Mouse (Mus musculus): Measurements from ENCODE around the gene Slamf7. TPM values are rescaled to one million over a fixed set of nuclear protein-coding genes. Genes with fewer than 3 reads are reported as not detected.
"Not testable (repeated sequence)": the region's sequence is repeated elsewhere in the genome, so short reads cannot be mapped to it uniquely, and the experiment has no call there.

Gene Slamf7
- total and polyA plus RNA-seq, 2 experiments from 2014 or later: not detected

DNA sequence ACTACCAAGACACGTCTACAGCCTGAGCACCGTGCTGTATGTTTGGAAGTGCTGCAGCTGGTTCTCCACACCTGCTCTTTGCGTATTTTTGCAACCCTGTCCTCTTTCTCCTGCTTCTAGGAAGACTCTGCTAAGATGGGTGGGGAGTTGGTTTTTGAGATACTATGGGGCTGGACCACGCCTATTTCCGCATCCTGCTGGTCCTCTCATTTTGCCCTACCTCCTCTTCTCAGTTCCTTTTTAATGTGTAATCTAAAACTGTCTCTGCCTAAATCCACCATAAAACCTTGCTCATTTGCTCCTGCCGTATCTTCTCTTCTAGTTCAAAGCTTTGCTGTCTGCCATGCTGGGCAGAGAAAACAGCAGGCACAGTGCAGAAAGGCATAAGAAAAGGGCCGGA, 28.2 kb upstream of the Slamf7 start:
- ATAC-seq (ENCODE audit: low FRiP score): no peak
- 92% methylated on average over 7 of the region's 7 CpGs for WGBS

DNA sequence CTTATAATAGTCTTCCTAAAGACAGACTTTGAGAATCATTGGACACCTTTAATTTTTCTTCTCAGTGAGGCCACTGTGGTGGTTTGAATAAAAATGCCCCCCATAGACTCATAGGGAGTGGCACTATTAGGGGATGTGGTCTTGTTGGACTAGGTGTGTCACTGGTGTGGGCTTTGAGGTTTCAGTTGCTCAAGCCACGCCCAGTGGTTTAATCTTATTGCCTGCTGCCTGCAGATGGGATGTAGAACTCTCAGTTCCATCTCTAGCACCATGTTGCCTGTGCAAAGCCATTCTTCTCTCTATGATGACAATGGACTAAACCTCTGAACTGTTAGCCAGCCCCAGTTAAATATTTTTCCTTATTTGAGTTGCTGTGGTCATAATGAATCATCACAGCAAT, 24.9 kb upstream of the Slamf7 start:
- H3K27ac ChIP-seq (ENCODE audit: low read depth, low read length): no peak overlapping the region
- no peaks in the 10 kb centered on the region for H3K36me3 ChIP-seq (ENCODE audit: insufficient read depth, low read length)
- no peak overlapping the region for H3K4me2 ChIP-seq (ENCODE audit: low read depth, low read length, poor library complexity, severe bottlenecking)
- H3K27me3 ChIP-seq (ENCODE audit: insufficient read depth, low read length): no peaks in the 10 kb centered on the region
- DNase-seq (ENCODE audit: low spot score) (no peak), ATAC-seq (ENCODE audit: low FRiP score) (no peak)
- TF ChIP-seq CTCF (IDR thresholded peaks at IDR 0.05): no peak
- H3K9ac ChIP-seq (replicated peaks; ENCODE audit: low read length, poor library complexity, severe bottlenecking): no peak overlapping the region
- WGBS: 73% methylated on average over 1 of the region's 1 CpGs
- no peaks in the 10 kb centered on the region for H3K4me1 ChIP-seq (ENCODE audit: insufficient read depth, low read length)
- no peaks in the 10 kb centered on the region for H3K9me3 ChIP-seq (ENCODE audit: low read length)
- H3K4me3 ChIP-seq (ENCODE audit: low read depth, low read length): no peak overlapping the region

More for the DNA sequence above, 28.2 kb upstream of the Slamf7 start:
- no peak for DNase-seq (ENCODE audit: low spot score)
- no peak overlapping the region for H3K9ac ChIP-seq (replicated peaks; ENCODE audit: low read length, poor library complexity, severe bottlenecking)
- H3K4me1 ChIP-seq (ENCODE audit: insufficient read depth, low read length): no peaks in the 10 kb centered on the region
- no peaks in the 10 kb centered on the region for H3K27me3 ChIP-seq (ENCODE audit: insufficient read depth, low read length)
- no peaks in the 10 kb centered on the region for H3K36me3 ChIP-seq (ENCODE audit: insufficient read depth, low read length)
- no peak overlapping the region for H3K27ac ChIP-seq (ENCODE audit: low read depth, low read length)
- no peak for TF ChIP-seq CTCF (IDR thresholded peaks at IDR 0.05)
- no peak overlapping the region for H3K4me2 ChIP-seq (ENCODE audit: low read depth, low read length, poor library complexity, severe bottlenecking)
- no peak overlapping the region for H3K4me3 ChIP-seq (ENCODE audit: low read depth, low read length)
- H3K9me3 ChIP-seq (ENCODE audit: low read length): no peaks in the 10 kb centered on the region

DNA sequence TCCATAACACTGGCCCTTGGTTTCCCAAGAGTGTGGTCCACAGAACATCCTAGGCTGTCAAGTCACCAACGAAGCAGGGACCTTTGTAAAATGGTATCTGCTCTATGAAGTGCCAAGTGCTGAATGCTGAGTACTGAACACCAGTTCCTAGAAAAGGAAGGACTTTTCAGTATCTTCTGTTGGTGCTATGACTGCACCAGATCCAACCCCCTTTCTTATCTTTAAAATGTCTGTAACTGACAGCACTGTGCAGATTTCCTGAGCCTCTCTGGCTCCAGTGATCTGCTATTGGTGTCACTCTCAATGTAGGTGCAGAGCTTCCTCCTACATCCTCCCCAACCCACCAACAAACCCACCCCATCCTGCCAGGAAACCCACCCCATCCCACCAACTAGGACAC, 21.6 kb upstream of the Slamf7 start:
- H3K4me1 ChIP-seq (ENCODE audit: insufficient read depth, low read length): no peaks in the 10 kb centered on the region
- DNase-seq (ENCODE audit: low spot score) (no peak), ATAC-seq (ENCODE audit: low FRiP score) (no peak)
- H3K4me3 ChIP-seq (ENCODE audit: low read depth, low read length): no peak overlapping the region
- H3K9ac ChIP-seq (replicated peaks; ENCODE audit: low read length, poor library complexity, severe bottlenecking): no peak overlapping the region
- H3K4me2 ChIP-seq (ENCODE audit: low read depth, low read length, poor library complexity, severe bottlenecking): no peak overlapping the region
- H3K36me3 ChIP-seq (ENCODE audit: insufficient read depth, low read length): no peaks in the 10 kb centered on the region
- WGBS: 83% methylated on average over 1 of the region's 1 CpGs
- H3K9me3 ChIP-seq (ENCODE audit: low read length): no peaks in the 10 kb centered on the region
- TF ChIP-seq CTCF (IDR thresholded peaks at IDR 0.05): no peak
- no peak overlapping the region for H3K27ac ChIP-seq (ENCODE audit: low read depth, low read length)
- no peaks in the 10 kb centered on the region for H3K27me3 ChIP-seq (ENCODE audit: insufficient read depth, low read length)

DNA sequence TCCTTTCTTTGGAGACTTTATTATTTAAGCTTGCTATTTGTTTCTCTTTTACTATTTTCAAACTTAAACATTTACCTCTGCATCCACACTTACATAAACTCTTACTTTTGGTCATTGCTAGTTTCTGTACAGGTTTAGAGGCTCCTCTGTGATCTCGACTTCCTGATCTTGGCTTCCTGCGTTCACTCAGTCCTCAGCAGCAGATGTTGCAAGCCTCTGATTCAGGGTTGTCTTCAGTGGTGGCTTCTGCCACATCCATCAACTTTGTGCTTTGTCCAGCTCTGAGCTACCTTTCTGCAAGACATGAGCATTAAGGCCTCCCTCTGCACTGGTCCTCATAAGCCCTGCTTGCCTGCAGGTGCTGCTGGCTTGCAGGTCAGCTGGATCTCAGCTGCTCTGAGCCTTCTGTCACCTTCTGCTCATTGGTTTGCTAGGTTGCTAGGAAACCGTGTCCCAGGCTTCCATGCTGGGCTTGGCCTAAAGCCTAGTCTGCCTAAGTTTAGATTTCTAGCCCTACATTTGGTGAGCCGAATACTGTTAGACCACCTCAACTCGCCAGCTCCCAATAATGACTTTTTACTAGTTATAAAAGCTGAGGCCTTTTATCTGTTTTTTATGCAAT, 20.1 kb upstream of the Slamf7 start:
- H3K9ac ChIP-seq (replicated peaks; ENCODE audit: low read length, poor library complexity, severe bottlenecking): no peak overlapping the region
- no peak overlapping the region for H3K4me2 ChIP-seq (ENCODE audit: low read depth, low read length, poor library complexity, severe bottlenecking)
- no peaks in the 10 kb centered on the region for H3K4me1 ChIP-seq (ENCODE audit: insufficient read depth, low read length)
- H3K9me3 ChIP-seq (ENCODE audit: low read length): no peaks in the 10 kb centered on the region
- no peak overlapping the region for H3K4me3 ChIP-seq (ENCODE audit: low read depth, low read length)
- no peak for TF ChIP-seq CTCF (IDR thresholded peaks at IDR 0.05)
- H3K27me3 ChIP-seq (ENCODE audit: insufficient read depth, low read length): no peaks in the 10 kb centered on the region
- peak; percentile 76 for DNase-seq (ENCODE audit: low spot score)
- 68% methylated on average over 5 of the region's 5 CpGs for WGBS
- H3K36me3 ChIP-seq (ENCODE audit: insufficient read depth, low read length): no peaks in the 10 kb centered on the region
- no peak for ATAC-seq (ENCODE audit: low FRiP score)
- no peak overlapping the region for H3K27ac ChIP-seq (ENCODE audit: low read depth, low read length)

DNA sequence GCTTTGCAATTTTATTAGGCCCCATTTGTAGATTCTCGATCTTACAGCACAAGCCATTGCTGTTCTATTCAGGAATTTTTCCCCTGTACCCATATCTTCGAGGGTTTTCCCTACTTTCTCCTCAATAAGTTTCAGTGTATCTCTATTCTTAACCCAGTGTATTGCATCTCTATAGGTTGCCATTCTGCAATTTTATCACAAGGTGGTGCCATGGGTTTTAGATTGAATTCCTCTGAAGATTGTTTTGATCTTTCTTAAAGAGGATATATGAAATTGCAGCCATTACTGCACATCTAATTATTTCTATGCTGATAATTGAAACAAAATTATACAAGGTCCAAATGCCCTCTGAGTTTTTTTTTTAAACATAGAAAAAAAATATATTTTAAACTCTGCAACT, 19.6 kb upstream of the Slamf7 start:
- H3K27me3 ChIP-seq (ENCODE audit: insufficient read depth, low read length); H3K36me3 ChIP-seq (ENCODE audit: insufficient read depth, low read length); H3K27ac ChIP-seq (ENCODE audit: low read depth, low read length); H3K4me3 ChIP-seq (ENCODE audit: low read depth, low read length); ATAC-seq (ENCODE audit: low FRiP score); H3K9me3 ChIP-seq (ENCODE audit: low read length); H3K4me1 ChIP-seq (ENCODE audit: insufficient read depth, low read length); H3K9ac ChIP-seq (replicated peaks; ENCODE audit: low read length, poor library complexity, severe bottlenecking); H3K4me2 ChIP-seq (ENCODE audit: low read depth, low read length, poor library complexity, severe bottlenecking): not testable (repeated sequence)
- peak; percentile 28 for DNase-seq (ENCODE audit: low spot score)
- 64% methylated on average over 2 of the region's 2 CpGs for WGBS
- peak; percentile 50 for TF ChIP-seq CTCF (IDR thresholded peaks at IDR 0.05)

DNA sequence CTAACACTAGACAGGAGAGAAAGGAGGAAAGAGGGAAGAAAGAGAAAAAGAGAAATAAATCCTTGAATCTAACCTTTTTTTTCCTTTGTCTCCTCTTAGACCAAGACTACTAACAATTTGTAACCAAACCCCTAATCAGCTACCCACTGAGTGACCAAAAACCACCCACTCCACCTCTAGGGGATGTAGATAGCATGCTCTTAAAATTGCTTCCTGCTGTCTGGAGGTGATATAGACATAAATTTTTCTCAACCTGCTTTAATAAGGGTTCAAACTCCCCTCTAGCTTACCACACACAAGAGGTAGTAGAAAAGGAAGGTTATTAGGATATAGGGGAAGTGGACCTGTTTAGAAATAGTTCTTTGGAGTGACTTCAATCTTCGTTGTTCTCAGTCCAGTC, 14.3 kb upstream of the Slamf7 start:
- Histone ChIP-seq H3K9ac (replicated peaks; ENCODE audit: low read length, poor library complexity, severe bottlenecking) (no peak overlapping the region), H3K27me3 (ENCODE audit: insufficient read depth, low read length) (no peaks in the 10 kb centered on the region), H3K9me3 (ENCODE audit: low read length) (no peaks in the 10 kb centered on the region), H3K4me1 (ENCODE audit: insufficient read depth, low read length) (no peaks in the 10 kb centered on the region), H3K27ac (ENCODE audit: low read depth, low read length) (no peak overlapping the region), H3K4me2 (ENCODE audit: low read depth, low read length, poor library complexity, severe bottlenecking) (no peak overlapping the region), H3K36me3 (ENCODE audit: insufficient read depth, low read length) (no peaks in the 10 kb centered on the region), H3K4me3 (ENCODE audit: low read depth, low read length) (no peak overlapping the region)
- no peak for TF ChIP-seq CTCF (IDR thresholded peaks at IDR 0.05)
- DNase-seq (ENCODE audit: low spot score) (no peak), ATAC-seq (ENCODE audit: low FRiP score) (no peak)
- WGBS: 84% methylated on average over 1 of the region's 1 CpGs
